Mouse (Mus musculus): ENCODE measurements around the gene Gm21425.
"Not testable (repeated sequence)": the region's sequence is repeated elsewhere in the genome, so short reads cannot be mapped to it uniquely, and the experiment has no call there.

The Gm21425 gene

GRCm38 (mm10) chrY:13161668-13162067, at the start of gene Gm21425:
Gene Gm21425, plus strand, starts transcription at chrY:13161968.
- H3K36me3 ChIP-seq (ENCODE audit: control insufficient read depth, insufficient read depth, low read length, poor library complexity, severe bottlenecking); H3K27me3 ChIP-seq (ENCODE audit: control insufficient read depth, insufficient read depth, low read length, poor library complexity, severe bottlenecking); DNase-seq (ENCODE audit: low read depth, low spot score): not testable (repeated sequence)

- H3K36me3 ChIP-seq (ENCODE audit: control insufficient read depth, insufficient read depth, low read length, poor library complexity, severe bottlenecking); DNase-seq (ENCODE audit: low read depth, low spot score); H3K27me3 ChIP-seq (ENCODE audit: control insufficient read depth, insufficient read depth, low read length, poor library complexity, severe bottlenecking): not testable (repeated sequence)
Measured at GRCm38 (mm10) chrY:13133392-13133791, 28.4 kb upstream of the Gm21425 start, which contains the start of gene Gm21891. Gene Gm21891, minus strand, starts transcription at chrY:13133492.
